Mouse (Mus musculus): ENCODE data around the gene Lce1a2.
"Not testable (repeated sequence)": the region's sequence is repeated elsewhere in the genome, so short reads cannot be mapped to it uniquely, and the experiment has no call there.

Lce1a2 gene

DNA sequence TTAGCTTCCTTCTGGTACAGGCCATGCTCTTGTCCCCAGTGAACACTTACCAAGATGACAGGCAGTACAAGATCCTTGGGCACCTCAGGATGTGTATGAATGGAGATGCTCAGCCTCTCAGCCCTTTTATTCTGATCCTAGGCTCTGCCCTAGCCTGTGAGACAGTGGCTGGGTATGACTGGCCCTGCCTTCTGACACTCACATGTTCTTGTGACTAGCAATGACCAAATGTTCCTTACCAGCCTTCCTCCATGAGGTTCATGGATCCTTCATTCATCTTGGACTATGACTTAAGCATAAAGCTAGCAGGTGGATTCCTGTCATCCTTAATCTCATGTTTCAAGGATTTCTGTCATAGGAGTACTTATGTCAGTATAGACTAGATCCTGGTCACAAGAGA is at the start of gene Lce1a2:
Lce1a2 (minus strand) TSS at position 101 of the 400 bp plus-strand sequence.
- in situ Hi-C loops (cut with MboI, MseI): no loop called here

GRCm38 (mm10) chr3:92715122-92715521 is 45.0 kb upstream of the Lce1a2 start:
- in situ Hi-C loops (cut with MboI, MseI): no loop called here

- in situ Hi-C loops (cut with MboI, MseI): no loop called here
Measured at GRCm38 (mm10) chr3:92708974-92709373, 38.9 kb upstream of the Lce1a2 start, which contains the start of gene Lce1e. Lce1e (minus strand) TSS chr3:92709074.

DNA sequence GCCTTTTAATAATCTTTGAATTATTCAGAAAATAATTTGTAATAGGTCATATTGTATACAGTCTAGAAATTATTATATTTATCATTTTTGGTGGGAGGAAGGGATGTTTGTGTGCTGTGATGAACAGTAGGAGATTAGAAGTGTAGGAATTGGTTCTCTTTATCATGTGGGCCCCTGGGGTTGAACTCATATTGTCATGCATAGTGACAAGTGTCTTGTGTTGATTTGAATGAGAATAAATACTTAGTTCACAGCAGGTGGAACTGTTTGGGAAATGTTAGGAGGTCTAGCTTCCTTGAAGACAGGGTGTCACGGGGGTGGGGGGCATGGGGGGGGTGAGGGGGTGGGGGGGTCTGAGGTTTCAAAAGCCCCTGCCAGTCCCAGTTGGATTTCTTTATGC is 24.5 kb upstream of the Lce1a2 start:
- in situ Hi-C loops (cut with MboI, MseI): no loop called here

GRCm38 (mm10) chr3:92691688-92692087 is 21.6 kb upstream of the Lce1a2 start:
- in situ Hi-C loops (cut with MboI, MseI): no loop called here

- in situ Hi-C loops (cut with MboI, MseI): not testable (repeated sequence)
Measured at GRCm38 (mm10) chr3:92689154-92689553, 19.0 kb upstream of the Lce1a2 start.

DNA sequence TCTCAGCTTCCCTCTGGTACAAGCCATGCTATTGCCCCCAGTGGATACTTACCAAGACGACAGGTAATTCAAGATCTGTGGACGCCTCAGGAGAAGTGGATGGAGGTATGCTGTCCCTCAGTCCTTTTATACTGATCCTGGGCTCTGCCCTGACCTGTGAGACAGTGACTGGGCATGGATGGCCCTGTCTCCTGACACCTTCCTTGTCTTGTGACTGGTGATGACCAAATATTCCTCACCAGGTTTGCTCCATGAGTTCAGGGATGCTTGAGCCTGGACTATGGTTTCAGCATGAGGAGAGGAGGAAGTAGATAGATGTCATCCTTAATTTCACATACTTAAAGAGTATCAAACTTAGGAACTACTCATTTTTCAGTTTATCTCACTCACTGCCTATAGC is 17.0 kb upstream of the Lce1a2 start, which contains the start of gene Lce1d:
Lce1d (minus strand) TSS at position 101 of the 400 bp plus-strand sequence.
- in situ Hi-C loops (cut with MboI, MseI): no loop called here

DNA sequence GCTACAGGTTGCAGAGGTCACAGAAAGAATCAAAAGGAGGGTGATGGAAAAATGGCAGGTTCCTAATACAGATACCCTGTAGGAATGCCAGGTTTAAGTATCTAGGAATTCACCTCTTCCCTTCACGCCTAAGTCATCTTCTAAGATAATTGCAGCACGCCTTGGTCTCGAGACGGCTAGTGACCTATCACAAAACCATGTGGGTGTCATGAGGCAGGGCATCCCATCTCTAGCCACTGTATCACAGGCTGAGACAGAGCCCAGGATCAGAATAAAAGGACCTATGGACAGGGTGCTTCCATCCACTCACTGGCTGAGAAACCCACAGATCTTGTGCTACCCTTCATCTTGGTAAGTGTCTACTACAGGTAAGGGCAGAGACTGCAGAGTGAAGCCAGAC is 8.8 kb upstream of the Lce1a2 start, which contains the start of gene Lce1c:
Lce1c (plus strand) TSS at position 301 of the 400 bp plus-strand sequence.
- in situ Hi-C loops (cut with MboI, MseI): no loop called here

DNA sequence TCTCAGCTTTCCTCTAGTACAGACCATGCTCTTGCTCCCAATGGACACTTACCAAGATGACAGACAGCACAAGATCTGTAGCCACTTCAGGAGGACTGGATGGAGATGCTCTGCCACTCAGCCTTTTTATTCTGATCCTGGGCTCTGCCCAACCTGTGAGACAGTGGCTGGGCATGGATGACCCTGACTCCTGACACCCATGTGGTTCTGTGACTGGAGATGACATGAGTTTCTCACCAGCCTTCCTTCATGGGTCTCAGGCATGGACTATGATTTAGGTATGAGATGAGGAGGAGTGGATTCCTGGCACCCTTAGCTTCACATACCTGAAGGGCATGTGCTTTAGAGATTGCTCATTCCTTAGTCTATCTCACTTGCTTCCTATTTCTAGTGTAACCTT is 13.3 kb downstream of the Lce1a2 start, which contains the start of gene Lce1b:
Lce1b (minus strand) TSS at position 101 of the 400 bp plus-strand sequence.
- in situ Hi-C loops (cut with MboI, MseI): no loop called here

DNA sequence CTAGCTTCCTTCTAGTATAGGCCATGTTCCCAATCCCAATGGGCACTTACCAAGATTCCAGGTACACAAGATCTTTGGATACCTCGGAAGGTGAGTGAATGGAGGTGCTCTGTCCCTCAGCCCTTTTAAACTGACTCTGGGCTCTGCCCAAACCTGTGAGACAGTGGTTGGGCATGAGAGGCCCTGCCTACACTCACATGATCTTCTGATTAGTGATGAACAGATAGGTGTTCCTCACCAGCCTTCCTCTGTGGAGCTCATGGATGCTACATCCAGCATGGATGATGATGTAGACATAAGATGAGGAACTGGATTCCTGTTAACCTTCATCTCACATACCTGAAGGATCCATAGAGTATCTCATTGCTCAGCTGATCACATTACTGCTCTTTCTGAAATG is 21.9 kb downstream of the Lce1a2 start, which contains the start of gene Lce1a1:
Lce1a1 (minus strand) TSS at position 101 of the 400 bp plus-strand sequence.
- in situ Hi-C loops (cut with MboI, MseI): no loop called here

GRCm38 (mm10) chr3:92639854-92640253 is 30.3 kb downstream of the Lce1a2 start:
- in situ Hi-C loops (cut with MboI, MseI): no loop called here

DNA sequence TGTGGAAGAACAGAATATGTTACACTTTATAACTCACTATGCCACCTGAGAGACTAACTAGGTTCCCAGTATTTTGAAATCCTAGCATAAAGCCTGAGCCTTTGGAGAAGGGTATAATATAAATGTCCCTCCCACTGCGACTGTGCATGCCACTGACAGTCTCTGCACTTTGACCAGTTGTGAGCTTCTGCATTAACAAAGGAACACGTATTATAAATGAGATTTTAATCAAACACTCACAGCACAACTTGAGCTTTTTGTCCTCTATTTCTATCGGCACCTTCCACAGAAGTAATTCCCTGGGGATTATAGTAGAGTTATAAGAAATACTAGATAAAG is 31.5 kb downstream of the Lce1a2 start:
- in situ Hi-C loops (cut with MboI, MseI): no loop called here

- in situ Hi-C loops (cut with MboI, MseI): no loop called here
Measured at GRCm38 (mm10) chr3:92637745-92638652, 32.1 kb downstream of the Lce1a2 start.

GRCm38 (mm10) chr3:92621560-92621959 is 48.6 kb downstream of the Lce1a2 start, which contains the start of gene Lce6a:
Lce6a (minus strand) TSS chr3:92621660.
- in situ Hi-C loops (cut with MboI, MseI): no loop called here
